Mouse (Mus musculus) c-Kit-negative CD71-positive TER-119-positive erythroid progenitor cells, embryonic 14.5 days (primary cell): ENCODE measurements at regions not wholly inside any gene's neighbourhood (a gene's known extent, or its start where the extent isn't known, plus 50 kb on each side); places are given as distances from the start of the nearest gene placed in this dataset.
A peak's percentile ranks its signal among the peaks of the same experiment; 100 is the strongest.

Experiments used
- DNase-seq: peaks from one replicate; pipeline ENCODE4 v3.0.0-alpha.2; 2013; ENCODE audit warnings: low read depth, low spot score

GRCm38 (mm10) chr16:10098511-10098910, 71.5 kb upstream of the Rpl39l start:
- no peak for DNase-seq

GRCm38 (mm10) chr16:10088461-10089353, 81.3 kb upstream of the Rpl39l start:
- DNase-seq: no peak

GRCm38 (mm10) chr16:10086341-10086740, 83.7 kb upstream of the Rpl39l start:
- DNase-seq: no peak

- no peak for DNase-seq
Measured at GRCm38 (mm10) chr16:10085429-10085828, 84.6 kb upstream of the Rpl39l start.

- no peak for DNase-seq
Measured at GRCm38 (mm10) chr16:10081751-10082150, 86.4 kb upstream of the Grin2a start.

GRCm38 (mm10) chr16:10080121-10080679, 84.8 kb upstream of the Grin2a start:
- no peak for DNase-seq

- peak; percentile 26 for DNase-seq
Measured at GRCm38 (mm10) chr16:10073158-10073557, 77.8 kb upstream of the Grin2a start.

- DNase-seq: no peak
Measured at GRCm38 (mm10) chr16:10063491-10063890, 68.1 kb upstream of the Grin2a start.

GRCm38 (mm10) chr16:10058094-10058493, 62.7 kb upstream of the Grin2a start:
- DNase-seq: no peak
